Mouse (Mus musculus) midbrain, embryonic 15.5 days (tissue): ENCODE measurements around the gene Slit3. TPM values are rescaled to one million over a fixed set of nuclear protein-coding genes. Genes with fewer than 3 reads are reported as not detected.

Experiments used
- ATAC-seq: fragments of 200-750 bp; cut with Nextera tagmentation; replicated peaks from 2 replicates; pipeline ENCODE4 v1.8.0; 2017; ENCODE audit warnings: moderate TSS enrichment
- H3K27ac ChIP-seq: fragments of 300-500 bp; sonication (generic); 2 replicates; pipeline ENCODE4 v1.5.1; 2015; ENCODE audit warnings: mild to moderate bottlenecking, inconsistent platforms
- H3K27me3 ChIP-seq: fragments of 300-500 bp; sonication (generic); replicated peaks from 2 replicates; pipeline ENCODE4 v1.6.1; 2015; ENCODE audit warnings: inconsistent platforms
- H3K36me3 ChIP-seq: fragments of 300-500 bp; sonication (generic); replicated peaks from 2 replicates; pipeline ENCODE4 v1.6.1; 2015; ENCODE audit warnings: inconsistent platforms
- H3K4me1 ChIP-seq: fragments of 300-500 bp; sonication (generic); 2 replicates; pipeline ENCODE4 v1.6.1; 2015; ENCODE audit warnings: inconsistent platforms
- H3K4me2 ChIP-seq: fragments of 300-500 bp; sonication (generic); 2 replicates; pipeline ENCODE4 v1.6.1; 2015; ENCODE audit warnings: inconsistent platforms, mild to moderate bottlenecking, moderate library complexity
- H3K4me3 ChIP-seq: fragments of 300-500 bp; sonication (generic); 2 replicates; pipeline ENCODE4 v1.5.1; 2015; ENCODE audit warnings: mild to moderate bottlenecking, inconsistent platforms
- H3K9ac ChIP-seq: fragments of 300-500 bp; sonication (generic); 2 replicates; pipeline ENCODE4 v1.6.1; 2015; ENCODE audit warnings: mild to moderate bottlenecking, inconsistent platforms
- H3K9me3 ChIP-seq: fragments of 300-500 bp; sonication (generic); 2 replicates; pipeline ENCODE4 v1.6.1; 2016; ENCODE audit warnings: inconsistent platforms
- WGBS: fragments of 180-500 bp; shearing (Covaris S2); methylation state at CpG from one replicate; pipeline ENCODE4 v1.1.7; 2015; ENCODE audit warnings: mixed read lengths; 5-methylcytosine and 5-hydroxymethylcytosine counted together
- polyA plus RNA-seq: library from polyadenylated mRNA; unstranded; fragments of >200 nt; fragmentation: Nextera tagmentation; extraction: Ambion mirVana; gene quantifications from 2 replicates; pipeline ENCODE4 v1.2.1, GENCODE M21; 2015

The Slit3 gene
- polyA plus RNA-seq, 1 experiment from 2014 or later: 5.9 TPM

DNA sequence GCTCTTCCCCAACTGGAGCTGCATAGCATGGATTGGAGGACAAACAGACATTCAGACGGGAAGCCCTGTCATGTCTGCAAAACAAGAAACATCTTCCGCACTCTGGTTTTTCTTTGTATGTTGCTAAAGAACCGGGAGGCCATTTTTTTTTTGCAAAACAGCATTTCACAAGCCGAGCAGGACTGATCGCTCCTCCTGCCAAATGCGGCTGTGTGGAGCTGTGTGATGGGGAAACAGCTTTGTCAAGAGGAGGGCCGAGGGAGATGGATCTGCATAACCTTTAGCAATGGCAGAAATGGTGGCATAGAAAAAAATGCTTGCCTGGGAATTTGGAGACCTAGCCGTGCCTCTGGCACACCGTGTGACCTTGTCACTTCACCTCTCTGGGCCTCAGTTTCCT is 15.6 kb downstream of the Slit3 start:
- WGBS: 88% methylated on average over 9 of the region's 9 CpGs
- no peak overlapping the region for H3K27ac ChIP-seq
- ATAC-seq: no peak
- H3K4me1 ChIP-seq: no peaks in the 10 kb centered on the region
- no peak overlapping the region for H3K9ac ChIP-seq
- no peaks in the 10 kb centered on the region for H3K36me3 ChIP-seq
- no peak overlapping the region for H3K4me3 ChIP-seq
- H3K4me2 ChIP-seq: no peak overlapping the region
- H3K27me3 ChIP-seq: no peaks in the 10 kb centered on the region
- H3K9me3 ChIP-seq: no peaks in the 10 kb centered on the region

DNA sequence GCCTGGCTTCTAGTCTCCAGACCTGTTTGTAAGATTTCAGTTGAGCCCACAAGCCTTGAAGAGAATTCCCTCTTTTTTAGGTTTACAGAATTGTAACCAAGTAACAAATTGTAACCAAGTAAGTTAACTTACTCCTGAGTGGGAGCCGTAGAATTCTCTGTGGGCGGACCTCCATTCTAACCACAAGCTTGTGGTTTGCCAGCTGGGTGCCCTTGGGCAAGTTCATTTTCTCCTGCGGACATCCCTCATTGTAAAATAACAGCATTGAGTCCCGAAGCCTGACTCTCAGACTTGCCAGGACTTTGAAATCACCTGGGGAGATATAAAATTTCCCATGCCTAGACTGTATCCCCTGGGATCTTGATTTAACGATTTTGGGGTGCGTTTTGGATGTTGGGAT is 19.1 kb downstream of the Slit3 start:
- whole genome bisulfite sequencing: 93% methylated on average over 6 of the region's 6 CpGs
- no peak overlapping the region for H3K4me3 ChIP-seq
- no peak overlapping the region for H3K9ac ChIP-seq

DNA sequence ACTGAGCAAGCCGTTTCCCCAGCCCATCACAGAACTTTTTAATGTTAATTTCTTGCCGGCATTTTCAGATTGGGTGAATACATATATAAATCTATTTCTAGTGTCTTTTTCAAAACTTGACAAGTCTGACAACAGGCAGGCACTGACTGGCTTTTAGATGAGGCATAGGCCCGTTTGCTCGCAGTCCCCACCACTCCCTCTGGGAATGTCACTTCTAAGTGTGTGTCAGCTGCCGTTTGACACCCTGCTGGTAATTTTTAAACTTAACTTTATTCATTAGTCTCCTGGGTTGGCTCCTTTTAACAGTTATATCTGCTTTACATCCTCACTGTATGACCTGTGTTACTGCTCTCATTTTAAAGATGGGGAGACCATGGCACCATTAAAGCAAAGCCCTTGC is 21.2 kb downstream of the Slit3 start:
- no peaks in the 10 kb centered on the region for H3K36me3 ChIP-seq
- H3K4me2 ChIP-seq: no peak overlapping the region
- no peaks in the 10 kb centered on the region for H3K4me1 ChIP-seq
- no peak overlapping the region for H3K9ac ChIP-seq
- H3K27me3 ChIP-seq: no peaks in the 10 kb centered on the region
- 67% methylated on average over 5 of the region's 5 CpGs for WGBS
- no peak overlapping the region for H3K27ac ChIP-seq
- no peak for ATAC-seq
- H3K9me3 ChIP-seq: no peaks in the 10 kb centered on the region
- H3K4me3 ChIP-seq: no peak overlapping the region

More for the DNA sequence above, 19.1 kb downstream of the Slit3 start:
- no peaks in the 10 kb centered on the region for H3K4me1 ChIP-seq
- no peak overlapping the region for H3K4me2 ChIP-seq
- no peak for ATAC-seq
- H3K36me3 ChIP-seq: no peaks in the 10 kb centered on the region
- no peak overlapping the region for H3K27ac ChIP-seq
- H3K9me3 ChIP-seq: no peaks in the 10 kb centered on the region
- no peaks in the 10 kb centered on the region for H3K27me3 ChIP-seq

DNA sequence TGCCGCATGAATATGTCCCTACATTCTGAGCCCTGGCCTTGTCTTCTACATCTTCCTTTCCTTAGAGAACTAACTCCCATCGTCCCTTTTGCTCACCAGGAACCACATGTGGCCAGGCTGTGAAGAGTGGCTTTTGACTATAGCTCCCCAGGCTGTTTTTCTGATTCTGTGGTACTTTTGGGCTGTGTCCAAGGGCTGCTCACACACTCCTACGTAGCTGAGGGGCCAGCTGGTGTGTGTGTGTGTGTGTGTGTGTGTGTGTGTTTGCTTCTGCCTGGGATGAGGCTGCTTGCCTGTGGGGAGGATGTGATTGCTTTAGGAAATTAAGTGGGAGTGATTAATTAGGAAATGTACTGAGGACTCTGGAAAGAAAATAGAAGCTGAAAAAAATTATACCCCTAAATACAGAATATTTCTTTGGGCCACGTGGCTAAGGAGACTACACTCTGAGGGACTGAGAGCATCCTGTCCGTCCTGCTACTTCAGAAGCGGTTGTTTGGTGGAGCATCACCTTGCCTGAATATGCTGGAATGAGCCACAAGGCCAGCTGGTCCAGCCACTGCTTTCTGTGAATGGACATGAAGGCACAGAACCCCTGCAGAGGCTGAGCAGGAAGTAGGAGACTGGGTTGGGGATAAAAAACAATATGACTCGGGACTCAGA is 21.8 kb downstream of the Slit3 start:
- 65% methylated on average over 7 of the region's 7 CpGs for WGBS
- no peak overlapping the region for H3K4me3 ChIP-seq

DNA sequence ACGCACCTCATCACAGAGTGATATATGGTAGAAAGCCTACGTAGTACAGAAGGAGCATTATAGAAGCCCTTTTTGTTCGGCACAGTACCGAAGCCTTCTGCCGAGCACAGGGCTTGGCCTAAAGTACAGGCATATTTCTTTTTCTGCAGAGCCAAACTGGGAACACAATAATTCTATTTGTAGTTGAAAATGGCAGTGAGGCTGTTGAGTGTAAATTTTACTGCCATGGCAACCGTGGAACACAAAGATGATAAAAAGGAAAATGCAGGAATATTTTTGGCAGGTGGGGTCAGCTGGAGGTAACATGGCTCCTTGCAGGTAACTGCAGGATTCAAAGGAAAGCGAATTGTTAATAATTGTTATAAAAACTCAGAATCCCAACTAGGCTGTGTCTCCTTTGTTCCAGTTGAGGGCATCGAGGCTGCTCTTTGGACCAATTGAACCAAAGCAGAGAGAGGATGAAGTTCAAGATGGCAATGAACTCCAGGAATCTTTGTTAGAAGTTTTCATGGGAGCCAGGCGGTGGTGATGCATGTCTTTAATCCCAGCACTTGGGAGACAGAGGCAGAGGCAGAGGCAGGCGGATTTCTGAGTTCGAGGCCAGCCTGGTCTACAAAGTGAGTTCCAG is 26.9 kb downstream of the Slit3 start:
- H3K27me3 ChIP-seq: no peaks in the 10 kb centered on the region
- H3K9me3 ChIP-seq: no peaks in the 10 kb centered on the region
- peaks cover 4% of the 10 kb centered on the region for H3K4me1 ChIP-seq
- no peak overlapping the region for H3K27ac ChIP-seq
- 89% methylated on average over 11 of the region's 11 CpGs for WGBS
- H3K9ac ChIP-seq: no peak overlapping the region
- no peak overlapping the region for H3K4me2 ChIP-seq
- H3K4me3 ChIP-seq: no peak overlapping the region
- H3K36me3 ChIP-seq: no peaks in the 10 kb centered on the region
- ATAC-seq: no peak

More for the DNA sequence above, 21.8 kb downstream of the Slit3 start:
- Histone ChIP-seq H3K27me3 (no peaks in the 10 kb centered on the region), H3K4me2 (no peak overlapping the region), H3K9me3 (no peaks in the 10 kb centered on the region), H3K36me3 (no peaks in the 10 kb centered on the region), H3K27ac (no peak overlapping the region), H3K4me1 (no peaks in the 10 kb centered on the region), H3K9ac (no peak overlapping the region)
- ATAC-seq: no peak

DNA sequence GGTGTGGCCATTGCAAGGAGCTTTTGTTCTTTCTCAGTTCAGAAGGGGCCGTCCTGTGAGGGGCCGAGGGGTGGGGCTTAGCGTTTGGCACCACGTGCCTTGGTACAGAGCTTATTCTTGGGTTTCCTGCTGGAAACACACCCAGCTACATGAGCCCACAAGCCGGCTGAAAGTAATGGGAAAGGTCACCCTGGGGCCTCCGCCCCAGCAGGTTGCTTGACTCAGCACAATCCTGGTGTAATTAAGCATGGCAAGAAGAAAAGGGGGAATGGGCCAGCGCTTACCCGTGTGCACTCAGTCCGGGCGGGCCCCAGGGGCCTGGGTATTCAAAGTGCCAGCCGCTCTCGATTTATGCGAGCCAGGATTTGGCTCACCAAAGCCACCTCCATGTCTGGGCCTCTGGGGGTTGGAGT is 30.5 kb downstream of the Slit3 start:
- Histone ChIP-seq H3K4me1 (peaks cover 4% of the 10 kb centered on the region), H3K4me3 (no peak overlapping the region), H3K27ac (no peak overlapping the region), H3K27me3 (no peaks in the 10 kb centered on the region; the same call in 1 of the 2 replicates), H3K9me3 (no peaks in the 10 kb centered on the region), H3K9ac (no peak overlapping the region), H3K4me2 (peak overlapping the region; percentile 9; the same call in 1 of the 2 replicates), H3K36me3 (no peaks in the 10 kb centered on the region)
- 11% methylated on average over 13 of the region's 13 CpGs for WGBS
- peak; percentile 62 for ATAC-seq

DNA sequence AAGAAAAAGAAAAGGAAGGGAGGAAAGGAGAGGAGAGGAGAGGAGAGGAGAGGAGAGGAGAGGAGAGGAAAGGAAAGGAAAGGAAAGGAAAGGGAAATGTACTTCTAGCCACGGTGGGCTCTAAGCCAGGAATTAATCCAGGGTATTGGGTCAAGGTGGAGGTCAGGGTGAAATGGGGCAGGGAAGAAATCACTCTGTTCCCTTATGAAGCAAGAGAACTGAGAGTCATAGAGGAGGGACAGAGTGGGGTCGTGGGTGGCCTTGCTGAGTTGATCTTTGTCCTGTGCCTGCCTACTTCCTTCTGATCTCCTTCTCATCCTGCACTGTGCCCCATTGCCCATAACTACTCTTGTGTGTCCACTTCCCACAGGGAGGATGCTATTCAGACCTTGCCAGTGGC is 31.9 kb downstream of the Slit3 start:
- Histone ChIP-seq H3K9ac (no peak overlapping the region), H3K27me3 (no peaks in the 10 kb centered on the region; the same call in 1 of the 2 replicates), H3K27ac (no peak overlapping the region), H3K4me2 (no peak overlapping the region), H3K4me1 (peaks cover 4% of the 10 kb centered on the region), H3K36me3 (no peaks in the 10 kb centered on the region), H3K9me3 (no peaks in the 10 kb centered on the region), H3K4me3 (no peak overlapping the region)
- WGBS: 36% methylated on average over 2 of the region's 2 CpGs
- ATAC-seq: no peak

DNA sequence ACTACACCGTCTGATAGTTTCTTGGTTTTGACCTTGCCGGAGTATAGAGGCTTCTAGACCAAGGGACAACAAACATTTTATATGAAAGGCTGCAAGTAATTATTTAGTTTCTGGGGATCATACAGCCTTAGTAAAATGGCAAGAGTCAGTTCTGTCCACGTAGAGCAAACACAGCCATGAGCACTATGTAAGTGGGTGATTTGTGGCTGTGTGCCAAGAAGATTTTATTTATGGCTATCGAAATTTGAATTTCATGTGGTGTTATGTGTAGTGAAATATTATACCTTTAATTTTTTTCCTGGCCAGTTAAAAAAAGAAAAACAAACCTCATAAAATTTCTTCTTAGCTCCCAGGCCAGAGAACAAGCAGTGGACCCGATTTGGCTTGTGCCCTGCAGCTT is 33.4 kb downstream of the Slit3 start:
- Histone ChIP-seq H3K9ac (no peak overlapping the region), H3K36me3 (no peaks in the 10 kb centered on the region), H3K9me3 (no peaks in the 10 kb centered on the region), H3K4me1 (peaks cover 4% of the 10 kb centered on the region), H3K4me2 (no peak overlapping the region), H3K27ac (no peak overlapping the region), H3K4me3 (no peak overlapping the region), H3K27me3 (no peaks in the 10 kb centered on the region; the same call in 1 of the 2 replicates)
- ATAC-seq: no peak
- 83% methylated on average over 5 of the region's 5 CpGs for WGBS

DNA sequence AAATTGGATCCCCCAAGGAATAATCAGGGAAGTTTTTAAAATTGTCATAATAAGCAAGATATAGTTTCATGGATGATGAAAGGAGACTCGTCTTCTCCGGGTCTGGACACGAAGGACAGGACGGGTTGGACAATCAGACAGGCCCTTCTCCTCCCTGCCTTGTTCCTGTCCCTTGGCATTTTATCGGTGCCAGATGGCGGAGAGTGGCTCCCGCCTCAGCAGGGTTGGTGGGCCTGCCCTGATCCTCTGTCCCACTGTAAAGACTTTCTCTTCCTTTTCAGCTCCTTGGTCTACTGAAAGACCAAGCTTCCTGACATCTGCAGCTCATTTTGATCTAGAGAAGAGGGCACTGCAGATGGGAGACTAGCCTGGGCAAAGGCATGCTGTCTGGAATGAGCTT is 34.3 kb downstream of the Slit3 start:
- no peaks in the 10 kb centered on the region for H3K36me3 ChIP-seq
- WGBS: 88% methylated on average over 7 of the region's 7 CpGs
- H3K9me3 ChIP-seq: no peaks in the 10 kb centered on the region
- H3K4me2 ChIP-seq: no peak overlapping the region
- H3K27me3 ChIP-seq: no peaks in the 10 kb centered on the region; the same call in 1 of the 2 replicates
- no peak for ATAC-seq
- no peak overlapping the region for H3K27ac ChIP-seq
- H3K4me1 ChIP-seq: peaks cover 4% of the 10 kb centered on the region
- no peak overlapping the region for H3K9ac ChIP-seq
- H3K4me3 ChIP-seq: no peak overlapping the region

DNA sequence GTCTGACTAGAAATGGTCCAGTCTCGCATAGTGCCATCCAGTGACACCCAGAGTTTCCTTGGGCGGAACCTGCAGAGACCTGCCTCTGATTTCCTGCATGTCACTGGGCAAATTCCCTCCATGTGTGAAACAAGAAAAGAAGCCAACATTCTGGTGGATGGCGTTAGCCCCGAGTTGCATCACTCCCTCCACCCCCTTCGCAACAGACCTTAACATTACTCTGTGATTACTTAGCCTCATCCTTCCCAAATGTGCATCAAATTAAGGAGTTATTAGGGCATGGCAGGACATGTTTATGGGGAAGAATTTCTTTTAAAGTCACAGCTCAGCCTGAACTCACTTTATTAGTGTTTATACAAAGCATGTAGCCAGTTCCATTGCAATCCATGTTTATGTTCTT is 35.7 kb downstream of the Slit3 start:
- peaks cover under 1% of the 10 kb centered on the region; the same call in 1 of the 2 replicates for H3K4me1 ChIP-seq
- 93% methylated on average over 5 of the region's 5 CpGs for WGBS

DNA sequence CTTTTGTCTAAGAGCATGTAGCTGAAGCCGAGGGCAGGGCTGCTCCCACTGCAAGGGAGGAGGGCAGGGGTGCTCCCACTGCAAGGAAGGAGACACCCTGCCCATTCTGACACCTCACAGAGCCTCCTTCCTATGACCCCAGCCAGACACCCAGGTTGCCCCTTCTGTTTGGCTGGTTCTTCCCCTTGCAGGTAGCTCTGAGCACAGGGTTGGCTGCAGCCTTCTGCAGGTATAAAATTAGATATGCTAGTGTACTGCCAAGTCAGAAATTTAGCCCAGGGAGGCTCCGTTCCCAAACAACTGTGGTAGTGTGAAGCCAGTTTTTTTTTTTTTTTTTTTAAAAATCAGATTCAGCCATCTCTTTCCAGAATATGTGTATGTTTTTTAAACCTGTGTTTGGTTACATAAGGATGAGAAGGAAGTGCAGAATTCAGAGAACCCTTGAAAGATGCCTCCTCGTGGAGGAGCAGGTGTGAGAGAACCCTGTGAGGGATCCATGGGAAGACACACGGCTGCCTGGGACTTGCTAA is 39.7 kb downstream of the Slit3 start:
- H3K4me2 ChIP-seq: no peak overlapping the region
- H3K9me3 ChIP-seq: no peaks in the 10 kb centered on the region
- H3K27me3 ChIP-seq: no peaks in the 10 kb centered on the region
- no peak for ATAC-seq
- no peaks in the 10 kb centered on the region for H3K4me1 ChIP-seq
- H3K4me3 ChIP-seq: no peak overlapping the region
- H3K9ac ChIP-seq: no peak overlapping the region
- no peak overlapping the region for H3K27ac ChIP-seq
- 82% methylated on average over 4 of the region's 4 CpGs for WGBS
- H3K36me3 ChIP-seq: no peaks in the 10 kb centered on the region

More for the DNA sequence above, 35.7 kb downstream of the Slit3 start:
- H3K36me3 ChIP-seq: no peaks in the 10 kb centered on the region
- no peak for ATAC-seq
- H3K9ac ChIP-seq: no peak overlapping the region
- H3K9me3 ChIP-seq: no peaks in the 10 kb centered on the region
- H3K4me3 ChIP-seq: no peak overlapping the region
- H3K27me3 ChIP-seq: no peaks in the 10 kb centered on the region; the same call in 1 of the 2 replicates
- H3K27ac ChIP-seq: no peak overlapping the region
- H3K4me2 ChIP-seq: no peak overlapping the region

DNA sequence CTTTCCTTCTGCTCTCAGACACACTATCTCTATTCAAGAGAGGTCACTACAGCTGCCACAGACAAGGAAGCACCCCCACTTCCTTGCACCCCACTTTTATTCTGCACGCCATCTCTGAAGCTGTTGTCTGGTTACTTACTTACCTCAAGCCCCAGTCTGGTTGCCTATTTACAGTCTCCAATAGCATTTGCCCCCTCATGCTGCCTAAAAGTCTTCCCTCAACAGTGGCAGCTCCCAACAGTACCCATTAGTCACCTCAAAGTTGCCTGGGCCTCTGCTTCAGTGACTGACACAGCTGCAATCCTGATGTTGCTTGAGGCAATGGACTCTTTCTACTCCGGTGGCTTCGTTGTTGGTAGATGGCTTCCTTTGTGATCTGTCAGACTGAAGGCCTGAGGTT is 42.4 kb downstream of the Slit3 start:
- Histone ChIP-seq H3K4me3 (no peak overlapping the region), H3K27me3 (no peaks in the 10 kb centered on the region), H3K9ac (no peak overlapping the region), H3K4me1 (no peaks in the 10 kb centered on the region), H3K27ac (no peak overlapping the region), H3K9me3 (no peaks in the 10 kb centered on the region), H3K36me3 (no peaks in the 10 kb centered on the region), H3K4me2 (no peak overlapping the region)
- no peak for ATAC-seq
- 91% methylated on average over 3 of the region's 3 CpGs for WGBS

DNA sequence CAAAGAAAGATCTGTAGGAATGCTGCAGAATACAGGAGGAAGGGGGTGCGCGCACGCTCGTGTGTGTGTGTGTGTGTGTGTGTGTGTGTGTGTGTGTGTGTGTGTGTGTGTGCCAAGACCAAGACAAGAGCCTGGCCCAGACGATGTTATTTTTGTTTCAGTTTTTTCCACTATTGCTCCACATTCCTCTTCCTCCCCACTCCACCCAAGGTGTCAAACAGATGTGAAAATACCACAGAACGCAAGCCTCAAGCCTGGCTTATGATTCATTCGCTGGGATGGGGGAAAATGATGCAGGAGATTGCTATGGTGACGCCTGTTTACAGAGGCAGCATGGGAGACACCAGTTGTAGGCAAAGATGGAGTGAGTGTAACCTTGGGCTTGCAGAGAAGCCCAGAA is 46.2 kb downstream of the Slit3 start:
- ATAC-seq: no peak
- Histone ChIP-seq H3K27ac (no peak overlapping the region), H3K4me1 (no peaks in the 10 kb centered on the region), H3K27me3 (no peaks in the 10 kb centered on the region), H3K4me3 (no peak overlapping the region), H3K4me2 (no peak overlapping the region), H3K9me3 (no peaks in the 10 kb centered on the region), H3K36me3 (no peaks in the 10 kb centered on the region), H3K9ac (no peak overlapping the region)
- 86% methylated on average over 6 of the region's 8 CpGs for WGBS
